Mouse (Mus musculus) cerebellum, postnatal 25 days (tissue): ENCODE data around the gene Kantr.

Experiments used
- DNase-seq, 2 experiments: peaks; one replicate each; pipeline ENCODE4 v3.0.0; 2021; ENCODE audit warnings: mixed read lengths in 2 of 2

Gene Kantr

DNA sequence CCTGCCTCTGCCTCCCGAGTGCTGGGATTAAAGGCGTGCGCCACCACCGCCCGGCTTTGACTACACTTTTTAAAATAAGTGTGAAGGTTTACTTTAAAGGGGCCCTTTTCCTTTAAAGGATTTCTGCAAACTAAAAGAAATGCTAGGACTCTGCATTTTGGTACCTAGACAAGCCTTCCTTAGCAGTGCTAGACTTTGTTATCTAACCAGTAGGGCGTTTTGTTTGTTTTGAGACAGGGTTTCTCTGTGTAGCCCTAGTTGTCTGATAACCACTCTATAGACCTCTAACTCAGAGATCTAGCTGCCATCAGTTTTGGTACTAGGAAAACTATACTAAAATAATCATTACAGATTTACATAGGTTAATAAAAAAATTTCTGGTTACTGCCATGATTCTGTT lies 47.9 kb downstream of the Kantr start:
- no peak for DNase-seq

DNA sequence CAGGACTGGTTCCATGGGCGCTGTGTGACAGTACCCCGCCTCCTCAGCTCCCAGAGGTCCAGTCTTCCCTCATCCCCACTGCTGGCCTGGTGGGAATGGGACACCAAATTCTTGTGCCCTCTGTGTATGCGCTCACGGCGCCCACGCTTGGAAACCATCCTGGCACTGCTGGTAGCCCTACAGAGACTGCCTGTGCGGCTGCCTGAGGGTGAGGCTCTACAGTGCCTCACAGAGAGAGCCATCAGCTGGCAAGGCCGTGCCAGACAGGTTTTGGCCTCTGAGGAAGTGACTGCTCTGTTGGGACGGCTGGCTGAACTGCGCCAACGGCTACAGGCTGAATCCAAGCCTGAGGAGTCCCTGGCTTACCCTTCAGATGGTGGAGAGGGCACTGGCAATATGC lies 56.1 kb downstream of the Kantr start:
- DNase-seq = no peak
